Mouse (Mus musculus) adipocyte (in vitro differentiated cells): Measurements from ENCODE around the gene Shank2.
A peak's percentile ranks its signal among the peaks of the same experiment; 100 is the strongest.

ENCODE experiments used
- DNase-seq: peaks from one replicate; pipeline ENCODE4 v3.0.0-alpha.2; 2016; ENCODE audit warnings: low spot score

The Shank2 gene

GRCm38 (mm10) chr7:144106352-144107011, 104.8 kb downstream of the Shank2 start:
- no peak for DNase-seq

GRCm38 (mm10) chr7:144108141-144108540, 106.4 kb downstream of the Shank2 start:
- peak; percentile 90 for DNase-seq

- no peak for DNase-seq
Measured at GRCm38 (mm10) chr7:144111026-144111604, 109.4 kb downstream of the Shank2 start.

- DNase-seq = no peak
Measured at GRCm38 (mm10) chr7:144111981-144112380, 110.3 kb downstream of the Shank2 start.

- no peak for DNase-seq
Measured at GRCm38 (mm10) chr7:144114230-144114629, 112.5 kb downstream of the Shank2 start.

GRCm38 (mm10) chr7:144119562-144119961, 117.8 kb downstream of the Shank2 start:
- DNase-seq = no peak

- DNase-seq = no peak
Measured at GRCm38 (mm10) chr7:144132699-144133387, 131.1 kb downstream of the Shank2 start.

- DNase-seq = no peak
Measured at GRCm38 (mm10) chr7:144133388-144133998, 131.8 kb downstream of the Shank2 start.

- no peak for DNase-seq
Measured at GRCm38 (mm10) chr7:144134699-144135098, 133.0 kb downstream of the Shank2 start.

GRCm38 (mm10) chr7:144137827-144138226, 136.1 kb downstream of the Shank2 start:
- DNase-seq = no peak

- DNase-seq = peak; percentile 12
Measured at GRCm38 (mm10) chr7:144138476-144138875, 136.7 kb downstream of the Shank2 start.

- no peak for DNase-seq
Measured at GRCm38 (mm10) chr7:144139691-144140090, 138.0 kb downstream of the Shank2 start.

- DNase-seq = peak; percentile 55
Measured at GRCm38 (mm10) chr7:144140470-144140869, 138.7 kb downstream of the Shank2 start.

GRCm38 (mm10) chr7:144142036-144142435, 140.3 kb downstream of the Shank2 start:
- DNase-seq = no peak

- DNase-seq = no peak
Measured at GRCm38 (mm10) chr7:144143941-144144340, 142.2 kb downstream of the Shank2 start.

GRCm38 (mm10) chr7:144148111-144148510, 146.4 kb downstream of the Shank2 start:
- no peak for DNase-seq

- DNase-seq = no peak
Measured at GRCm38 (mm10) chr7:144153124-144153523, 151.4 kb downstream of the Shank2 start.

GRCm38 (mm10) chr7:144153682-144154081, 152.0 kb downstream of the Shank2 start:
- DNase-seq = no peak

GRCm38 (mm10) chr7:144157936-144158335, 156.2 kb downstream of the Shank2 start:
- DNase-seq = no peak

GRCm38 (mm10) chr7:144159556-144159955, 157.8 kb downstream of the Shank2 start:
- no peak for DNase-seq

- peak; percentile 39 for DNase-seq
Measured at GRCm38 (mm10) chr7:144160066-144160465, 158.3 kb downstream of the Shank2 start.

- no peak for DNase-seq
Measured at GRCm38 (mm10) chr7:144160646-144161249, 159.0 kb downstream of the Shank2 start.
